Mouse (Mus musculus) CH12.LX (cell line): ENCODE measurements at regions not wholly inside any gene's neighbourhood (a gene's known extent, or its start where the extent isn't known, plus 50 kb on each side); places are given as distances from the start of the nearest gene placed in this dataset.

Source experiments
- DNase-seq: peaks from one replicate; pipeline ENCODE4 v3.0.0-alpha.2; 2013; ENCODE audit errors: extremely low read depth
- H3K27ac ChIP-seq: 2 replicates; pipeline ENCODE4 v1.5.1; 2012; ENCODE audit warnings: low read depth, mild to moderate bottlenecking, control low read depth, moderate library complexity; ENCODE audit not compliant: insufficient read depth
- H3K27me3 ChIP-seq: replicated peaks from 2 replicates; pipeline ENCODE3; 2012; ENCODE audit warnings: inconsistent platforms
- H3K36me3 ChIP-seq, 2 experiments: replicated peaks in 1 of 2; 2 replicates each; pipeline versions ENCODE3 to v1.6.1; 2012; ENCODE audit warnings: inconsistent platforms in 1 of 2, low read length in 1 of 2, mild to moderate bottlenecking in 1 of 2, mixed read lengths in 1 of 2, moderate library complexity in 1 of 2; ENCODE audit not compliant: control insufficient read depth in 1 of 2, insufficient read depth in 1 of 2
- H3K4me1 ChIP-seq, 2 experiments: 2 replicates each; pipeline ENCODE4 v1.6.1; 2012; ENCODE audit warnings: inconsistent platforms in 1 of 2, moderate library complexity in 1 of 2; ENCODE audit not compliant: insufficient read depth in 2 of 2, control insufficient read depth in 1 of 2
- H3K4me2 ChIP-seq: 2 replicates; pipeline ENCODE4 v1.6.1; 2012; ENCODE audit warnings: low read depth, mild to moderate bottlenecking, control low read depth; ENCODE audit not compliant: poor library complexity, insufficient read depth, severe bottlenecking
- H3K4me3 ChIP-seq, 3 experiments: fragments of 150-350 bp in 1 of 3; sonication (generic) in 1 of 3; replicated peaks in 1 of 3; 2 replicates each; pipeline versions ENCODE3 to v1.5.1; 2011 to 2012; ENCODE audit warnings: low read depth in 2 of 3, low read length in 2 of 3, mild to moderate bottlenecking in 2 of 3, moderate library complexity in 2 of 3, control low read depth in 1 of 3, improper control_type of control experiment in 1 of 3, inconsistent platforms in 1 of 3, mixed read lengths in 1 of 3; ENCODE audit not compliant: poor library complexity in 1 of 3
- H3K79me2 ChIP-seq: replicated peaks from 2 replicates; pipeline ENCODE4 v1.6.1; 2012; ENCODE audit warnings: mild to moderate bottlenecking, moderate library complexity; ENCODE audit not compliant: control insufficient read depth, poor library complexity, insufficient read depth, severe bottlenecking; ENCODE audit errors: extremely low read depth
- H3K9ac ChIP-seq: 2 replicates; pipeline ENCODE4 v1.6.1; 2012; ENCODE audit warnings: low read depth, mild to moderate bottlenecking, control low read depth, moderate library complexity; ENCODE audit not compliant: insufficient read depth
- H3K9me3 ChIP-seq: replicated peaks from 2 replicates; pipeline ENCODE3; 2012; ENCODE audit warnings: low read length, inconsistent platforms, mixed read lengths
- BHLHE40 ChIP-seq: IDR thresholded peaks from 2 replicates; pipeline ENCODE4 v1.6.1; 2011; ENCODE audit warnings: mild to moderate bottlenecking, low read depth, low read length, improper control_type of control experiment
- CHD2 ChIP-seq: IDR thresholded peaks from 2 replicates; pipeline ENCODE4 v1.6.1; 2011; ENCODE audit warnings: low read length, improper control_type of control experiment
- IRF4 ChIP-seq: IDR thresholded peaks from 2 replicates; pipeline ENCODE4 v1.6.1; 2014; ENCODE audit warnings: low read depth, mild to moderate bottlenecking, inconsistent platforms, low read length, improper control_type of control experiment
- JUN ChIP-seq: IDR thresholded peaks from 2 replicates; pipeline ENCODE4 v1.6.1; 2011; ENCODE audit warnings: low read depth, mild to moderate bottlenecking, low read length, improper control_type of control experiment, moderate library complexity; ENCODE audit not compliant: insufficient read depth
- JUND ChIP-seq: conservative IDR thresholded peaks from 2 replicates; pipeline ENCODE4 v1.6.1; 2011; ENCODE audit warnings: low read depth, low read length, improper control_type of control experiment
- MAZ ChIP-seq: IDR thresholded peaks from 2 replicates; pipeline ENCODE4 v1.6.1; 2012; ENCODE audit warnings: low read depth, mild to moderate bottlenecking, inconsistent platforms, low read length, improper control_type of control experiment, moderate library complexity
- MEF2A ChIP-seq: IDR thresholded peaks from 2 replicates; pipeline ENCODE4 v1.6.1; 2014; ENCODE audit warnings: low read depth, mild to moderate bottlenecking, inconsistent platforms, low read length, improper control_type of control experiment, borderline replicate concordance
- NRF1 ChIP-seq: IDR thresholded peaks from 2 replicates; pipeline ENCODE4 v1.6.1; 2014; ENCODE audit warnings: low read depth, mild to moderate bottlenecking, inconsistent platforms, low read length, improper control_type of control experiment, moderate library complexity
- PAX5 ChIP-seq: IDR thresholded peaks from 2 replicates; pipeline ENCODE4 v1.6.1; 2012; ENCODE audit warnings: low read length, inconsistent platforms, mixed read lengths
- POLR2AphosphoS2 ChIP-seq: IDR thresholded peaks from 2 replicates; pipeline ENCODE4 v1.6.1; 2011; ENCODE audit warnings: low read depth, low read length, improper control_type of control experiment
- RCOR1 ChIP-seq: conservative IDR thresholded peaks from 2 replicates; pipeline ENCODE4 v1.6.1; 2012; ENCODE audit warnings: low read depth, mild to moderate bottlenecking, inconsistent platforms, low read length, improper control_type of control experiment
- SIN3A ChIP-seq: IDR thresholded peaks from 2 replicates; pipeline ENCODE4 v1.6.1; 2012; ENCODE audit warnings: low read length, improper control_type of control experiment, inconsistent platforms
- SMC3 ChIP-seq: IDR thresholded peaks from 2 replicates; pipeline ENCODE4 v1.6.1; 2011; ENCODE audit warnings: low read depth, low read length, improper control_type of control experiment
- TCF12 ChIP-seq: IDR thresholded peaks from 2 replicates; pipeline ENCODE4 v1.6.1; 2014; ENCODE audit warnings: low read depth, mild to moderate bottlenecking, inconsistent platforms, low read length, improper control_type of control experiment
- USF1 ChIP-seq: IDR thresholded peaks from 2 replicates; pipeline ENCODE4 v1.6.1; 2014; ENCODE audit warnings: low read depth, mild to moderate bottlenecking, inconsistent platforms, low read length, improper control_type of control experiment
- USF2 ChIP-seq: conservative IDR thresholded peaks from 2 replicates; pipeline ENCODE4 v1.6.1; 2011; ENCODE audit warnings: low read depth, low read length, improper control_type of control experiment
- ZKSCAN1 ChIP-seq: IDR thresholded peaks from 2 replicates; pipeline ENCODE4 v1.6.1; 2012; ENCODE audit warnings: low read depth, inconsistent platforms, low read length, improper control_type of control experiment, borderline replicate concordance
- ZNF384 ChIP-seq: IDR thresholded peaks from 2 replicates; pipeline ENCODE4 v1.6.1; 2012; ENCODE audit warnings: low read depth, low read length, improper control_type of control experiment, inconsistent platforms
- dilution Hi-C: fragments of 300-500 bp; cut with MboI; formaldehyde crosslinking; loops from 2 replicates; pipeline ENCODE4 v1.14.3; 2020; ENCODE audit warnings: low sequenced_read_pairs; ENCODE audit not compliant: extremely low pct_unique_long_range_greater_than_20kb, extremely low pct_ligation_motif_present
- in situ Hi-C: fragments of 300-500 bp; cut with MboI; formaldehyde crosslinking; loops from 3 replicates; pipeline ENCODE4 v1.14.3; 2019; ENCODE audit warnings: low sequenced_read_pairs, low pct_ligation_motif_present, low pct_unique_long_range_greater_than_20kb, mixed read lengths

- no peak for TF ChIP-seq SMC3
- TF ChIP-seq, all 38 proteins: peak for 4
Observed at GRCm38 (mm10) chr12:17610384-17610783, 65.8 kb downstream of the Odc1 start (continued).

DNA sequence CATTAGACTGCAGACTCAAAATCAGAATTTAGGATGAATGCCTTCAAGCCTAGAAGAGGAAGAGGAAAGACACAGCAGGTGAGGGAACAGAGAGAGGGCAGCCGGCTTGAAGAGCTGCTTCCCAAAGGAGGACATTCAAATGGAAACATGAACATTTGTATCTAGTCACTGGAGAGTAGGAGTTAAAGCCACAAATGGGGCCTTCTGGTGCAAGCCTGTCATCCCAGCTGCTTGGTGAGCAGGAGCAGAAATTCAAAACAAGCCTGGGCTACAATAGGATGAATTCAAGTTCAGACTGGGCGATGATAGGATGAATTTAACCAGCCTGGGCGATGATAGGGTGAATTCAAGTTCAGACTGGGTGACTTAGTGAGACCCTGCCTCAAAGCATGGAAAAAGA lies 67.4 kb downstream of the Odc1 start:
- no peak overlapping the region for H3K4me3 ChIP-seq
- H3K36me3 ChIP-seq: no peaks in the 10 kb centered on the region
- in situ Hi-C loops (no loop called here), dilution Hi-C loops (no loop called here)
- H3K79me2 ChIP-seq: no peaks in the 10 kb centered on the region
- peaks cover 24 to 37% of the 10 kb centered on the region in 2 experiments for H3K4me1 ChIP-seq
- no peak for DNase-seq
- no peaks in the 10 kb centered on the region for H3K27me3 ChIP-seq
- H3K27ac ChIP-seq: no peak overlapping the region
- no peak overlapping the region for H3K4me2 ChIP-seq
- H3K9ac ChIP-seq: no peak overlapping the region
- TF ChIP-seq CHD2 (no peak), USF1 (no peak), JUND (no peak), USF2 (no peak), JUN (no peak)
- H3K9me3 ChIP-seq: no peaks in the 10 kb centered on the region

GRCm38 (mm10) chr12:17618300-17618699 lies 72.4 kb upstream of the Hpcal1 start:
- peaks cover 9 to 10% of the 10 kb centered on the region in 2 experiments; a peak in 3 of 4 replicates for H3K4me1 ChIP-seq
- TF ChIP-seq ZKSCAN1: no peak
- TF ChIP-seq BHLHE40: no peak
- TF ChIP-seq, all 38 proteins: peak for 0
- dilution Hi-C loops (no loop called here), in situ Hi-C loops (no loop called here)
- no peaks in the 10 kb centered on the region for H3K9me3 ChIP-seq
- no peak overlapping the region for H3K4me2 ChIP-seq
- H3K4me3 ChIP-seq: no peak overlapping the region
- H3K27me3 ChIP-seq: no peaks in the 10 kb centered on the region
- H3K27ac ChIP-seq: no peak overlapping the region
- no peaks in the 10 kb centered on the region for H3K79me2 ChIP-seq
- no peak for DNase-seq
- H3K9ac ChIP-seq: no peak overlapping the region
- H3K36me3 ChIP-seq: no peaks in the 10 kb centered on the region

GRCm38 (mm10) chr12:17620226-17620625 lies 70.4 kb upstream of the Hpcal1 start:
- Histone ChIP-seq H3K27me3 (no peaks in the 10 kb centered on the region), H3K79me2 (no peaks in the 10 kb centered on the region), H3K27ac (no peak overlapping the region), H3K4me2 (no peak overlapping the region), H3K4me1 (peaks cover 4 to 12% of the 10 kb centered on the region in 2 experiments; a peak in 2 of 4 replicates), H3K9ac (no peak overlapping the region), H3K36me3 (no peaks in the 10 kb centered on the region), H3K9me3 (no peaks in the 10 kb centered on the region), H3K4me3 (no peak overlapping the region)
- no peak for DNase-seq
- dilution Hi-C loops: no loop called here
- TF ChIP-seq NRF1: no peak
- no peak for TF ChIP-seq MEF2A
- TF ChIP-seq POLR2AphosphoS2: no peak
- no peak for TF ChIP-seq USF1
- no peak for TF ChIP-seq RCOR1
- no peak for TF ChIP-seq TCF12
- no peak for TF ChIP-seq ZNF384
- no peak for TF ChIP-seq PAX5
- no peak for TF ChIP-seq IRF4
- TF ChIP-seq SIN3A: no peak
- no peak for TF ChIP-seq MAZ
- in situ Hi-C loops: no loop called here
